Mouse (Mus musculus): ENCODE data around the gene Rfx1. TPM values are rescaled to one million over a fixed set of nuclear protein-coding genes. Genes with fewer than 3 reads are reported as not detected.

The Rfx1 gene
- total RNA-seq, 2 experiments from 2014 or later: 3.6 to 4.4 TPM

Small RNA genes lying within 50 kb of the gene (microRNA-seq; reads per million reads assigned to microRNA genes)
- gene Mir709 (ENCODE audit: borderline replicate concordance in 2 of 2): 0 reads per million in 2 experiments

Other genes starting within 250 kb of the Rfx1 start
- 10 to 100 TPM; 23.7 to 26.0 TPM for gene Adgrl1, start 166.7 kb upstream of the Rfx1 start, total RNA-seq (2021)
- under 1 TPM; 0.24 to 0.26 TPM for gene Gm10644, start 111.6 kb upstream of the Rfx1 start, total RNA-seq (2021)
- gene Asf1b, start 111.3 kb upstream of the Rfx1 start, total RNA-seq (2021): under 1 TPM; 0.54 to 0.96 TPM
- 100 to 1,000 TPM; 163 to 177 TPM for gene Prkaca, start 93.8 kb upstream of the Rfx1 start, total RNA-seq (2021)
- gene Samd1, start 69.2 kb upstream of the Rfx1 start, total RNA-seq (2021): 10 to 100 TPM; 15.6 to 16.7 TPM
- under 1 TPM; 0.33 to 0.35 TPM for gene 1700067K01Rik, start 65.3 kb upstream of the Rfx1 start, total RNA-seq (2021)
- 1 to 10 TPM; 3.3 to 5.9 TPM for gene 2210011C24Rik, start 54.7 kb upstream of the Rfx1 start, total RNA-seq (2021)
- under 1 TPM; 0.26 to 0.32 TPM for gene Palm3, start 45.4 kb upstream of the Rfx1 start, total RNA-seq (2021)
- 1 to 10 TPM in 1 of 2 experiments, under 1 TPM in 1; 0.69 to 1.2 TPM for gene Il27ra, start 24.2 kb upstream of the Rfx1 start, total RNA-seq (2021)
- not detected for gene Rln3, start 21.8 kb upstream of the Rfx1 start, total RNA-seq (2021)
- 1 to 10 TPM; 1.3 to 1.6 TPM for gene Gm10643, start 1.7 kb upstream of the Rfx1 start, total RNA-seq (2021)
- 1 to 10 TPM; 3.9 to 5.3 TPM for gene Dcaf15, start 37.9 kb downstream of the Rfx1 start, total RNA-seq (2021)
- gene Podnl1, start 59.2 kb downstream of the Rfx1 start, total RNA-seq (2021): not detected
- gene Cc2d1a, start 81.1 kb downstream of the Rfx1 start, total RNA-seq (2021): 10 to 100 TPM; 13.7 to 13.8 TPM
- not detected for gene 4930432K21Rik, start 81.2 kb downstream of the Rfx1 start, total RNA-seq (2021)
- gene Nanos3, start 118.4 kb downstream of the Rfx1 start, total RNA-seq (2021): not detected
- gene Zswim4, start 170.2 kb downstream of the Rfx1 start, total RNA-seq (2021): 1 to 10 TPM; 6.2 to 6.3 TPM
- 100 to 1,000 TPM; 174 to 185 TPM for gene D8Ertd738e, start 182.9 kb downstream of the Rfx1 start, total RNA-seq (2021)
- gene Mri1, start 190.5 kb downstream of the Rfx1 start, total RNA-seq (2021): 10 to 100 TPM; 10.1 to 16.5 TPM
- 1 to 10 TPM; 6.8 to 7.7 TPM for gene Ccdc130, start 203.5 kb downstream of the Rfx1 start, total RNA-seq (2021)

Measured in gastrocnemius, postnatal 25 days (tissue).